Mouse (Mus musculus): ENCODE results near the gene Ebf1. TPM values are rescaled to one million over a fixed set of nuclear protein-coding genes. Genes with fewer than 3 reads are reported as not detected.

Gene Ebf1
- total and polyA plus RNA-seq, 2 experiments from 2014 or later, result 8.1 to 10.4 TPM

DNA sequence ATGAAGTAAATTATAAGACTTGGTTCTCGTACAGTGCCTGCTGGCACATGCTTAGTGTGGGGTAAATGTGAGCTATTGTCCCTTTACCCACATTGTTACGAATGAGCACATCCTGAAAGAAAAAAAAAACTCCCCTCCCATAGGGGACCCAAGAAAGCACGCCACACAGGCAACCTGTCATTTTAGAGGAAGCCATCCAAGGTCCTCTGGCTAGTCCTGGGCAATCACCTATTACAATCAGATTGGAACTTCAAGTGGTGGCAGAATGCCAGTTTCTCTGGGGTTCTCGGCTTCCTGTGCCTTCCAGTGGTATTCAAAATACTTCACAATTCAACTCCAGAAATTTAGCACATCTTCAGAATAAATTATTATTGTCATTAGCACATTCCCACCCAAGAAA is 98.7 kb downstream of the Ebf1 start:
- no peak for DNase-seq (ENCODE audit: low spot score)
- no peak overlapping the region for H3K9ac ChIP-seq (replicated peaks; ENCODE audit: low read depth, low read length)
- no peak for ATAC-seq (ENCODE audit: insufficient read depth, low read depth)
- H3K27me3 ChIP-seq (ENCODE audit: control insufficient read depth, insufficient read depth, low read length), result no peaks in the 10 kb centered on the region
- no peaks in the 10 kb centered on the region for H3K4me1 ChIP-seq (ENCODE audit: control insufficient read depth, insufficient read depth)
- no peak overlapping the region for H3K4me3 ChIP-seq (ENCODE audit: low read depth, low read length)
- H3K9me3 ChIP-seq (replicated peaks; ENCODE audit: control insufficient read depth, low read length), result no peaks in the 10 kb centered on the region
- H3K4me2 ChIP-seq (ENCODE audit: low read depth, low read length), result no peak overlapping the region
- TF ChIP-seq EP300 (IDR thresholded peaks at IDR 0.05; ENCODE audit: low read depth) (no peak), CTCF (IDR thresholded peaks at IDR 0.05; ENCODE audit: low read depth) (no peak)
- H3K36me3 ChIP-seq (replicated peaks; ENCODE audit: control insufficient read depth, insufficient read depth, low read length), result no peaks in the 10 kb centered on the region
- 38% methylated on average over 4 of the region's 4 CpGs for WGBS
- peak overlapping the region; percentile 55; the same call in 1 of the 2 replicates for H3K27ac ChIP-seq (ENCODE audit: low read depth)

DNA sequence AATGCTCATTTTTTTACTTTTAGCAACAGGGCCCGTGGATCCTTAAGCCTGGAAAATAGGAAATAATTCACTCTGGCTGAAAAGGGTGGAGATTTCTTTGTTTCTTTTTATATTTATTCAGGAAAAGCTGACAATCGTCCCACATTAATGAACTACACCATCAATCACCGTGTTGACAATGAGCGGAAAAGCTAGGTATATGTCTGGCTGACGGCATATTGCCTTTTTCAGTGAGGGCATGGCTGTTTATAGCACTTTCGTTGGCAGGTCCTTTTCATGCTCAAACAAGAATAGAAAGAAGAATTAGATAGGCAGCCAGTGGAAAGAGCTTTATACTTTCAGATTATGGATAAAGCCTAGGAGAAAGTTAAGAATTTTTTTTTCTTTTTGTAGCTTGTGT is 99.8 kb downstream of the Ebf1 start:
- TF ChIP-seq EP300 (IDR thresholded peaks at IDR 0.05; ENCODE audit: low read depth) (no peak), CTCF (IDR thresholded peaks at IDR 0.05; ENCODE audit: low read depth) (no peak)
- H3K27me3 ChIP-seq (ENCODE audit: control insufficient read depth, insufficient read depth, low read length), result no peaks in the 10 kb centered on the region
- ATAC-seq (ENCODE audit: insufficient read depth, low read depth) (no peak), DNase-seq (ENCODE audit: low spot score) (no peak)
- no peak overlapping the region for H3K9ac ChIP-seq (replicated peaks; ENCODE audit: low read depth, low read length)
- H3K27ac ChIP-seq (ENCODE audit: low read depth), result peak overlapping the region; percentile 55; the same call in 1 of the 2 replicates
- WGBS, result 43% methylated on average over 6 of the region's 6 CpGs
- no peak overlapping the region for H3K4me2 ChIP-seq (ENCODE audit: low read depth, low read length)
- H3K4me3 ChIP-seq (ENCODE audit: low read depth, low read length), result no peak overlapping the region
- H3K9me3 ChIP-seq (replicated peaks; ENCODE audit: control insufficient read depth, low read length), result no peaks in the 10 kb centered on the region
- no peaks in the 10 kb centered on the region for H3K4me1 ChIP-seq (ENCODE audit: control insufficient read depth, insufficient read depth)
- H3K36me3 ChIP-seq (replicated peaks; ENCODE audit: control insufficient read depth, insufficient read depth, low read length), result no peaks in the 10 kb centered on the region

DNA sequence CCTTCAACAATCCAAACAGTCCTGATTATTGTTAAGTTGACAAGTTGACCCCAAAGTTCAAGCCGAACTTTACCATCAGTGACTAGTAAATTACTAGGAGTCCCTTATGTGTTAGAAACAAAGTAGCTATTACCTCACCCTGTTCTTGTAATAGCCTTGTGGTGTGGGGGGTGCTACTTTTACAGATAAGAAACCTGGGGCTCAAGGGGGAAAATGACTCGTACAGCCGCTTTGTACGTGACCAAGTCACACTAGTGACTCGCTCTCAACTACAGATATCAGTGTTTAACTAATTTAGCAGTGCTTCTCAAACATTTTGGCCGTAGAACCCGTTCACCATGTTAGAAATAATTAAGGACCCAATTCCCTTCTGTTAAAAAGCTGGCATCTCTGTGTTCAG is 100.5 kb downstream of the Ebf1 start:
- Histone ChIP-seq H3K4me3 (ENCODE audit: low read depth, low read length) (no peak overlapping the region), H3K9me3 (replicated peaks; ENCODE audit: control insufficient read depth, low read length) (no peaks in the 10 kb centered on the region), H3K4me2 (ENCODE audit: low read depth, low read length) (no peak overlapping the region), H3K36me3 (replicated peaks; ENCODE audit: control insufficient read depth, insufficient read depth, low read length) (no peaks in the 10 kb centered on the region), H3K9ac (replicated peaks; ENCODE audit: low read depth, low read length) (no peak overlapping the region), H3K27ac (ENCODE audit: low read depth) (peak overlapping the region; percentile 32; the same call in 1 of the 2 replicates), H3K4me1 (ENCODE audit: control insufficient read depth, insufficient read depth) (no peaks in the 10 kb centered on the region), H3K27me3 (ENCODE audit: control insufficient read depth, insufficient read depth, low read length) (no peaks in the 10 kb centered on the region)
- DNase-seq (ENCODE audit: low spot score) (no peak), ATAC-seq (ENCODE audit: insufficient read depth, low read depth) (no peak)
- no peak for TF ChIP-seq CTCF (IDR thresholded peaks at IDR 0.05; ENCODE audit: low read depth)
- no peak for TF ChIP-seq EP300 (IDR thresholded peaks at IDR 0.05; ENCODE audit: low read depth)
- 43% methylated on average over 7 of the region's 7 CpGs for WGBS

GRCm38 (mm10) chr11:44721976-44722375 is 104.9 kb downstream of the Ebf1 start:
- H3K4me1 ChIP-seq (ENCODE audit: control insufficient read depth, insufficient read depth), result no peaks in the 10 kb centered on the region
- no peaks in the 10 kb centered on the region for H3K27me3 ChIP-seq (ENCODE audit: control insufficient read depth, insufficient read depth, low read length)
- H3K4me3 ChIP-seq (ENCODE audit: low read depth, low read length), result no peak overlapping the region
- ATAC-seq (ENCODE audit: insufficient read depth, low read depth), result no peak
- no peak overlapping the region for H3K9ac ChIP-seq (replicated peaks; ENCODE audit: low read depth, low read length)
- no peak overlapping the region for H3K4me2 ChIP-seq (ENCODE audit: low read depth, low read length)
- no peaks in the 10 kb centered on the region for H3K9me3 ChIP-seq (replicated peaks; ENCODE audit: control insufficient read depth, low read length)
- WGBS, result 80% methylated on average over 4 of the region's 4 CpGs
- H3K36me3 ChIP-seq (replicated peaks; ENCODE audit: control insufficient read depth, insufficient read depth, low read length), result no peaks in the 10 kb centered on the region
- no peak overlapping the region for H3K27ac ChIP-seq (ENCODE audit: low read depth)
- TF ChIP-seq CTCF (IDR thresholded peaks at IDR 0.05; ENCODE audit: low read depth) (no peak), EP300 (IDR thresholded peaks at IDR 0.05; ENCODE audit: low read depth) (no peak)
- DNase-seq (ENCODE audit: low spot score), result no peak

- H3K4me3 ChIP-seq (ENCODE audit: low read depth, low read length), result no peak overlapping the region
- ATAC-seq (ENCODE audit: insufficient read depth, low read depth), result no peak
These were observed 106.9 kb downstream of the Ebf1 start for GRCm38 (mm10) chr11:44723950-44724502.

GRCm38 (mm10) chr11:44725732-44726131 is 108.6 kb downstream of the Ebf1 start:
- H3K27ac ChIP-seq (ENCODE audit: low read depth), result no peak overlapping the region
- no peak overlapping the region for H3K4me3 ChIP-seq (ENCODE audit: low read depth, low read length)
- H3K4me2 ChIP-seq (ENCODE audit: low read depth, low read length), result no peak overlapping the region
- no peak for DNase-seq (ENCODE audit: low spot score)
- H3K9me3 ChIP-seq (replicated peaks; ENCODE audit: control insufficient read depth, low read length), result no peaks in the 10 kb centered on the region
- H3K27me3 ChIP-seq (ENCODE audit: control insufficient read depth, insufficient read depth, low read length), result no peaks in the 10 kb centered on the region
- TF ChIP-seq EP300 (IDR thresholded peaks at IDR 0.05; ENCODE audit: low read depth) (no peak), CTCF (IDR thresholded peaks at IDR 0.05; ENCODE audit: low read depth) (no peak)
- H3K4me1 ChIP-seq (ENCODE audit: control insufficient read depth, insufficient read depth), result no peaks in the 10 kb centered on the region; the same call in 1 of the 2 replicates
- no peak overlapping the region for H3K9ac ChIP-seq (replicated peaks; ENCODE audit: low read depth, low read length)
- WGBS, result 71% methylated on average over 5 of the region's 5 CpGs
- ATAC-seq (ENCODE audit: insufficient read depth, low read depth), result no peak
- no peaks in the 10 kb centered on the region for H3K36me3 ChIP-seq (replicated peaks; ENCODE audit: control insufficient read depth, insufficient read depth, low read length)

More at GRCm38 (mm10) chr11:44723950-44724502, 106.9 kb downstream of the Ebf1 start:
- H3K36me3 ChIP-seq (replicated peaks; ENCODE audit: control insufficient read depth, insufficient read depth, low read length), result no peaks in the 10 kb centered on the region
- no peaks in the 10 kb centered on the region for H3K27me3 ChIP-seq (ENCODE audit: control insufficient read depth, insufficient read depth, low read length)
- no peak for DNase-seq (ENCODE audit: low spot score)
- no peaks in the 10 kb centered on the region for H3K9me3 ChIP-seq (replicated peaks; ENCODE audit: control insufficient read depth, low read length)
- H3K4me2 ChIP-seq (ENCODE audit: low read depth, low read length), result no peak overlapping the region
- TF ChIP-seq EP300 (IDR thresholded peaks at IDR 0.05; ENCODE audit: low read depth) (no peak), CTCF (IDR thresholded peaks at IDR 0.05; ENCODE audit: low read depth) (no peak)
- 67% methylated on average over 6 of the region's 6 CpGs for WGBS
- no peaks in the 10 kb centered on the region for H3K4me1 ChIP-seq (ENCODE audit: control insufficient read depth, insufficient read depth)
- H3K9ac ChIP-seq (replicated peaks; ENCODE audit: low read depth, low read length), result no peak overlapping the region
- no peak overlapping the region for H3K27ac ChIP-seq (ENCODE audit: low read depth)
